ENCODE assay signal across 14 mouse cellular contexts in the genomic region with DNA sequence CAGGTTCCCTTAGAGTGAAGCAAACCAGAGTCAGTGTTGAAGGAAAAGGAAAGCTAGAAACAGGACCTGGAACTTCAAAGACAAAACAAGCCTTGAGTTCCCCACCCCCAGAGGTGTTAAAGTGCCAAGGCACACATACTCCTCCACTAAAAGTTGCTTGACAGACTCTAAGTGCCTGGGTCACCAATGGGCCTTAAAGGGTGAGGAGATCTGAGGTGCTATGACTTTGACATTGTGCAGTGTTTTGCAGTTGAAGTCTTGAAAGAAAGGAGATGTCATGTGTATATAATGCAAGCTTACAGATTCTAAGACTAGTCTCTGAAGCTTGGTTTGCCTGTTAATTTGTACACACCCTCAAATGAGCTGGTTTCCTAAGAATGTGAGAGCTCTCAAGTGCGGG.
DNase-seq lines count a peak whose midpoint lies in the region; ATAC-seq lines count a peak whose summit lies in the region.
"Had no signal": no experiment of that assay in that cellular context is flagged by ENCODE, and none has a peak within 500 bp of the region (broad histone marks: within the 10 kb centered on the region; RNA-seq: fewer than 3 reads in every experiment).

No protein-coding gene starts in this region.

- H3K27ac ChIP-seq in kidney, embryonic 16.5 days (ENCODE audit: low read length), result peak overlapping the region; percentile 55; the same call in 1 of the 2 replicates
- peak overlapping the region; percentile 64 for H3K27ac ChIP-seq in limb, embryonic 10.5 days
- peak overlapping the region; percentile 78 for H3K27ac ChIP-seq in stomach, embryonic 15.5 days
- H3K27ac ChIP-seq in midbrain, embryonic 13.5 days, result no peak overlapping the region
- H3K27ac ChIP-seq: macrophage had no signal

- DNase-seq in heart, adult 11 months, result peak; percentile 43
- DNase-seq in heart, postnatal 10 days, result no peak
- no peak for DNase-seq in kidney, postnatal 14 days
- no peak for DNase-seq in limb, embryonic 10.5 days (ENCODE audit: low spot score)
- no peak for DNase-seq in left cerebral cortex, postnatal 10 days (ENCODE audit: extremely low spot score in 1 of 2, low spot score in 2 of 2)
- DNase-seq: adrenal gland, postnatal 10 days; cerebellum, adult 11 months; kidney, postnatal 36 days; right cerebral cortex, adult 18-20 months had no signal

- H3K36me3 ChIP-seq in kidney, embryonic 16.5 days (ENCODE audit: insufficient read depth, low read length), result 0 out of 2 replicates have a peak, but pooled peaks cover 1% of the 10 kb centered on the region
- 0 out of 2 replicates have a peak, but pooled peaks cover under 1% of the 10 kb centered on the region for H3K36me3 ChIP-seq in limb, embryonic 10.5 days
- no peaks in the 10 kb centered on the region for H3K36me3 ChIP-seq in stomach, embryonic 15.5 days
- H3K36me3 ChIP-seq in midbrain, embryonic 13.5 days, result no peaks in the 10 kb centered on the region

- H3K27me3 ChIP-seq in kidney, embryonic 16.5 days (ENCODE audit: insufficient read depth, low read length), result no peaks in the 10 kb centered on the region
- H3K27me3 ChIP-seq in limb, embryonic 10.5 days (ENCODE audit: low read depth, poor library complexity, severe bottlenecking), result peaks cover 20% of the 10 kb centered on the region; the same call in 1 of the 2 replicates
- H3K27me3 ChIP-seq in stomach, embryonic 15.5 days (replicated peaks), result no peaks in the 10 kb centered on the region
- no peaks in the 10 kb centered on the region for H3K27me3 ChIP-seq in midbrain, embryonic 13.5 days

- H3K4me1 ChIP-seq in kidney, embryonic 16.5 days (ENCODE audit: insufficient read depth, low read length), result peaks cover 58% of the 10 kb centered on the region
- H3K4me1 ChIP-seq in limb, embryonic 10.5 days, result peaks cover 66% of the 10 kb centered on the region
- H3K4me1 ChIP-seq in stomach, embryonic 15.5 days, result peaks cover 32% of the 10 kb centered on the region
- H3K4me1 ChIP-seq in midbrain, embryonic 13.5 days (replicated peaks), result peaks cover 32% of the 10 kb centered on the region

- no peak overlapping the region for H3K9ac ChIP-seq in kidney, embryonic 16.5 days (replicated peaks; ENCODE audit: low read length)
- no peak overlapping the region for H3K9ac ChIP-seq in stomach, embryonic 15.5 days
- no peak overlapping the region for H3K9ac ChIP-seq in midbrain, embryonic 13.5 days (replicated peaks)

- 54% methylated on average over 1 of the region's 1 CpGs for WGBS in kidney, embryonic 16.5 days
- 47% methylated on average over 1 of the region's 1 CpGs for WGBS in limb, embryonic 10.5 days
- WGBS in stomach, embryonic 15.5 days, result 52% methylated on average over 1 of the region's 1 CpGs
- 86% methylated on average over 1 of the region's 1 CpGs for WGBS in midbrain, embryonic 13.5 days

- intact Hi-C loops in heart, postnatal 10 days (cut with DNase I), result no loop called here
- intact Hi-C loops in left cerebral cortex, postnatal 10 days (cut with DNase I), result no loop called here

- no peak overlapping the region for H3K4me2 ChIP-seq in kidney, embryonic 16.5 days (replicated peaks; ENCODE audit: low read depth, low read length)
- no peak overlapping the region for H3K4me2 ChIP-seq in stomach, embryonic 15.5 days
- no peak overlapping the region for H3K4me2 ChIP-seq in midbrain, embryonic 13.5 days (replicated peaks)

- H3K4me3 ChIP-seq in kidney, embryonic 16.5 days (ENCODE audit: low read length), result no peak overlapping the region
- no peak overlapping the region for H3K4me3 ChIP-seq in limb, embryonic 10.5 days
- no peak overlapping the region for H3K4me3 ChIP-seq in stomach, embryonic 15.5 days (replicated peaks)
- H3K4me3 ChIP-seq in midbrain, embryonic 13.5 days (replicated peaks), result no peak overlapping the region
- H3K4me3 ChIP-seq: erythroblast, embryonic 14.5 days had no signal

- ATAC-seq in kidney, embryonic 16.5 days (ENCODE audit: low FRiP score, low TSS enrichment), result no peak
- no peak for ATAC-seq in stomach, embryonic 15.5 days (ENCODE audit: insufficient read depth, low FRiP score, low read depth)
- ATAC-seq in midbrain, embryonic 13.5 days, result no peak

- no peaks in the 10 kb centered on the region for H3K9me3 ChIP-seq in kidney, embryonic 16.5 days (ENCODE audit: low read length)
- no peaks in the 10 kb centered on the region for H3K9me3 ChIP-seq in limb, embryonic 10.5 days (replicated peaks)
- no peaks in the 10 kb centered on the region for H3K9me3 ChIP-seq in stomach, embryonic 15.5 days
- H3K9me3 ChIP-seq in midbrain, embryonic 13.5 days, result no peaks in the 10 kb centered on the region
